Mouse (Mus musculus) large intestine, adult 2 months (tissue): ENCODE results near the gene Cyb5r3. TPM values are rescaled to one million over a fixed set of nuclear protein-coding genes. Genes with fewer than 3 reads are reported as not detected.

ENCODE experiments used
- DNase-seq: peaks from one replicate; pipeline ENCODE4 v3.0.0-alpha.2; 2012; ENCODE audit warnings: low read depth, low spot score
- WGBS: fragments of 180-500 bp; shearing (Covaris S2); methylation state at CpG from one replicate; pipeline ENCODE4 v1.1.7; 2018; 5-methylcytosine and 5-hydroxymethylcytosine counted together
- polyA plus RNA-seq: library from polyadenylated mRNA; depleted of rRNA; stranded (reverse); fragments of >200 nt; gene quantifications from 2 replicates; pipeline ENCODE4 v1.2.3, GENCODE M21; 2012; rRNA removed

Gene Cyb5r3
- polyA plus RNA-seq, 1 experiment = 101 TPM

GRCm38 (mm10) chr15:83118360-83118759 is 54.0 kb downstream of the Cyb5r3 start:
- WGBS = 33% methylated on average over 7 of the region's 7 CpGs
- DNase-seq = no peak

GRCm38 (mm10) chr15:83115071-83115470 is 57.3 kb downstream of the Cyb5r3 start:
- no peak for DNase-seq
- 81% methylated on average over 6 of the region's 6 CpGs for WGBS

GRCm38 (mm10) chr15:83114106-83114505 is 58.3 kb downstream of the Cyb5r3 start:
- WGBS = 85% methylated on average over 9 of the region's 9 CpGs
- DNase-seq = no peak

GRCm38 (mm10) chr15:83112898-83113297 is 59.5 kb downstream of the Cyb5r3 start:
- no peak for DNase-seq
- WGBS = 17% methylated on average over 11 of the region's 11 CpGs

GRCm38 (mm10) chr15:83111874-83112273 is 60.5 kb downstream of the Cyb5r3 start:
- no peak for DNase-seq
- WGBS = 89% methylated on average over 7 of the region's 7 CpGs

GRCm38 (mm10) chr15:83111290-83111689 is 61.1 kb downstream of the Cyb5r3 start:
- WGBS = 64% methylated on average over 6 of the region's 6 CpGs

GRCm38 (mm10) chr15:83107814-83108213 is 64.6 kb downstream of the Cyb5r3 start:
- 95% methylated on average over 6 of the region's 6 CpGs for WGBS
- no peak for DNase-seq

More at GRCm38 (mm10) chr15:83111290-83111689, 61.1 kb downstream of the Cyb5r3 start:
- DNase-seq = no peak

- WGBS = 24% methylated on average over 6 of the region's 6 CpGs
These were observed 66.0 kb downstream of the Cyb5r3 start for GRCm38 (mm10) chr15:83106426-83106825.

More at GRCm38 (mm10) chr15:83106426-83106825, 66.0 kb downstream of the Cyb5r3 start:
- no peak for DNase-seq

Other genes starting within 250 kb of the Cyb5r3 start
- gene Tcf20, start 184.7 kb downstream of the Cyb5r3 start, polyA plus RNA-seq = 9.1 and 14.8 TPM in 2 replicates
- 3.5 and 4.2 TPM in 2 replicates for gene Nfam1, start 139.3 kb downstream of the Cyb5r3 start, polyA plus RNA-seq
- gene Serhl, start 83.1 kb downstream of the Cyb5r3 start, polyA plus RNA-seq = 118 and 174 TPM in 2 replicates
- gene Rrp7a, start 49.8 kb downstream of the Cyb5r3 start, polyA plus RNA-seq = 109 and 111 TPM in 2 replicates
- gene Poldip3, start 23.2 kb downstream of the Cyb5r3 start, polyA plus RNA-seq = 55.8 and 68.6 TPM in 2 replicates
- 20.7 and 23.0 TPM in 2 replicates for gene A4galt, start 79.2 kb upstream of the Cyb5r3 start, polyA plus RNA-seq
- 74.4 and 88.5 TPM in 2 replicates for gene Arfgap3, start 177.7 kb upstream of the Cyb5r3 start, polyA plus RNA-seq